Mouse (Mus musculus): ENCODE results near the gene Zfp667. TPM values are rescaled to one million over a fixed set of nuclear protein-coding genes. Genes with fewer than 3 reads are reported as not detected.

Zfp667 gene
- total and polyA plus RNA-seq, 3 experiments, result 0.47 to 17.0 (median 10.1) TPM

DNA sequence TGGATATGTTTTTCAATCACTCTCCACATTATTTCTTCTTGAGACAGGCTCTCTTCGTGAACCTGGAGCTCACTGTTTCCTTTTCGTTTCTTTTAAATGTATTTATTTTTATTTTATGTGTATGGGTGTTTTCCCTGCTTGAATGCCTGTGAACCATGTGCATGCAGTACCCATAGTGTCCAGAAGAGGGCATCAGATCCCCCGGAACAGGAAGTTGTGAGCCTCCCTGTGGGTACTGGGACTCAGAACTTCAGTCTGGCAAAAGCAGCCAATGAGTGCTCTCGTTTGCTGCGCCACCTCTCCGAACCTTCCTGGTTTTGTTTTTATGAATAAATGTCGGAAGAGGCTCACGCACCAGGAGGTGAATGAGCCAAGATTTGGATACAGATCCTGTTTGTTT lies 20.7 kb upstream of the Zfp667 start:
- DNase-seq (ENCODE audit: low spot score) (peak; percentile 30), ATAC-seq (ENCODE audit: extremely low read depth, insufficient number of reproducible peaks, low FRiP score, poor library complexity, severe bottlenecking) (peak; percentile 60; the same call in 1 of the 2 replicates)
- Histone ChIP-seq H3K9me3 (replicated peaks) (no peaks in the 10 kb centered on the region), H3K36me3 (replicated peaks) (no peaks in the 10 kb centered on the region), H3K4me3 (ENCODE audit: low read depth, low read length) (no peak overlapping the region), H3K27me3 (ENCODE audit: insufficient read depth, low read length) (peaks cover 8% of the 10 kb centered on the region; the same call in 1 of the 2 replicates), H3K4me1 (ENCODE audit: insufficient read depth, low read depth, low read length) (peaks cover 15% of the 10 kb centered on the region)
- TF ChIP-seq TAL1 (conservative IDR thresholded peaks at IDR 0.05; ENCODE audit: low read depth, low read length) (no peak), POLR2AphosphoS5 (IDR thresholded peaks at IDR 0.05; ENCODE audit: insufficient replicate concordance, low read depth, low read length) (no peak), CTCF (IDR thresholded peaks at IDR 0.05; ENCODE audit: low read depth, low read length) (peak; percentile 73; the same call in 1 of the 2 replicates), GATA1 (IDR thresholded peaks at IDR 0.05; ENCODE audit: borderline replicate concordance, low read length) (no peak)

GRCm38 (mm10) chr7:6277906-6278305 lies 8.5 kb upstream of the Zfp667 start:
- H3K4me3 ChIP-seq (ENCODE audit: low read depth, low read length), result no peak overlapping the region
- ATAC-seq (ENCODE audit: extremely low read depth, insufficient number of reproducible peaks, low FRiP score, poor library complexity, severe bottlenecking), result peak; percentile 86
- peak; percentile 43 for DNase-seq (ENCODE audit: low spot score)
- no peaks in the 10 kb centered on the region for H3K9me3 ChIP-seq (replicated peaks)
- H3K4me1 ChIP-seq (ENCODE audit: insufficient read depth, low read depth, low read length), result peaks cover 28% of the 10 kb centered on the region
- peaks cover 14% of the 10 kb centered on the region for H3K36me3 ChIP-seq (replicated peaks)
- TF ChIP-seq GATA2 (IDR thresholded peaks at IDR 0.05; ENCODE audit: borderline replicate concordance, low read depth, low read length), result no peak
- TF ChIP-seq TAL1 (conservative IDR thresholded peaks at IDR 0.05; ENCODE audit: low read depth, low read length), result peak; percentile 52
- no peaks in the 10 kb centered on the region for H3K27me3 ChIP-seq (ENCODE audit: insufficient read depth, low read length)

GRCm38 (mm10) chr7:6282749-6283148 lies 3.6 kb upstream of the Zfp667 start:
- DNase-seq (ENCODE audit: low spot score), result peak; percentile 16
- Histone ChIP-seq H3K27me3 (ENCODE audit: insufficient read depth, low read length) (no peaks in the 10 kb centered on the region), H3K9me3 (replicated peaks) (no peaks in the 10 kb centered on the region), H3K36me3 (replicated peaks) (peaks cover 15% of the 10 kb centered on the region), H3K4me3 (ENCODE audit: low read depth, low read length) (peak overlapping the region; percentile 71), H3K4me1 (ENCODE audit: insufficient read depth, low read depth, low read length) (peaks cover 47% of the 10 kb centered on the region)
- no peak for ATAC-seq (ENCODE audit: extremely low read depth, insufficient number of reproducible peaks, low FRiP score, poor library complexity, severe bottlenecking)
- peak; percentile 54 for TF ChIP-seq CTCF (IDR thresholded peaks at IDR 0.05; ENCODE audit: low read depth, low read length)
- TF ChIP-seq TAL1 (conservative IDR thresholded peaks at IDR 0.05; ENCODE audit: low read depth, low read length), result no peak

DNA sequence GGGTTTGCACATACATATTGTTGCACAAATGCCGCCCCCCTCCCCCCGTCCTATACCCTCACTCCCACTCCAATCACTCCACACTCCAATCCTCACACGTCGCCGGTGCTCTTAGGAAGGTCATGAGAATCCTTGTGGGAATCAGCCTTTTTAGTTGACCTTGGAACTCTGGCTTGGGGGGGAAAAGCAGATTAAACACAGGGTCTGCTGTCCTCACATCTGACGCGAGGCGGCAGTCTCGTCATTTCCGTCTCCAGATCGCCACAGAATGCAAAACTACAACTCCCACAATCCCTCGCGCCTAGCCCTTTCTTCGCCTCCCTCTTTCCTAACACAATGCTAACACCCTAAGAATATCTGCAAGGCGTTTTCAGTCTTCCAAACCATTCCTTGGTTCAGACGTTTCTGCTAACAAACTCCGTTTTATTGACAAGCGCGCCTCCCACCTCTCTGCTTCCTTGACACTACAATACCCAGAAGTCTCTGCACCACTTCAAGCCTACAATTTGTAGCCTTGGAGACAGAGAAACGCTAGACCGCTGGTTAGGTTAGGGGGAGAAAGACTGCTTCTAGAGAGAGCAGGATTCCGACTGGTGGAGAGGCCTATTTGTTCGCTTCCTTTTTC lies 2.8 kb upstream of the Zfp667 start:
- DNase-seq (ENCODE audit: low spot score) (peak; percentile 63), ATAC-seq (ENCODE audit: extremely low read depth, insufficient number of reproducible peaks, low FRiP score, poor library complexity, severe bottlenecking) (peak; percentile 55)
- H3K9me3 ChIP-seq (replicated peaks), result no peaks in the 10 kb centered on the region
- H3K36me3 ChIP-seq (replicated peaks), result peaks cover 19% of the 10 kb centered on the region
- peak overlapping the region; percentile 71 for H3K4me3 ChIP-seq (ENCODE audit: low read depth, low read length)
- no peaks in the 10 kb centered on the region for H3K27me3 ChIP-seq (ENCODE audit: insufficient read depth, low read length)
- no peak for TF ChIP-seq TAL1 (conservative IDR thresholded peaks at IDR 0.05; ENCODE audit: low read depth, low read length)
- TF ChIP-seq CTCF (IDR thresholded peaks at IDR 0.05; ENCODE audit: low read depth, low read length), result no peak
- no peak for TF ChIP-seq POLR2AphosphoS5 (IDR thresholded peaks at IDR 0.05; ENCODE audit: insufficient replicate concordance, low read depth, low read length)
- TF ChIP-seq GATA1 (IDR thresholded peaks at IDR 0.05; ENCODE audit: borderline replicate concordance, low read length), result no peak
- no peak for TF ChIP-seq GATA2 (IDR thresholded peaks at IDR 0.05; ENCODE audit: borderline replicate concordance, low read depth, low read length)
- H3K4me1 ChIP-seq (ENCODE audit: insufficient read depth, low read depth, low read length), result peaks cover 45% of the 10 kb centered on the region

DNA sequence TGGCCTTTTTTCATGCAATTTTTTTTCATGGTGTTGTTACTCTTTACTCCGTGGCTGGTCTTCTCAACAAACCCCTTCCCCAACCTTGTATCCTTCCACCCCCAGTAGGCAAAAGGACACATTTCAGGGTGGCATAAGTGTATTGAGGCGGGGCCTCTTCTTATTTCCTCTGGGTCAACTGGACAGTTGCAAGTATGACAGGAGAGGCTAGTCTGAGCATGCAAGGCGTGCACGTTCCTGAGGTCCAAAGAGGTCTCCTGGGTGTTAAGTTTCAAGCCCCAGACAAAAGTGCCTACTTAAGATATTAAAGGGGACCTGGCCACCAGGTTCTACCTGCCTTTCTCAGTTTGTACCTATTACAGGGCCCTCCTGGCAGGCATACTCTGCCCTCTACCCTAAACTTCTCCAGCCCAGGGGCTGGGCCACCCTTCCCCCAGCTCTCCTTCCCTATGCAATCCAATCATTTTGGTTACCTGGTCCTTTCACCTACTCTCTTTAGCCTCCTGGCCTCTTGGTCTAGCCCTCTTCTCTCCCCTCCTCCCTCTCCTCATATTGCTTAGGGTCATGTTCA lies 1.9 kb upstream of the Zfp667 start:
- ATAC-seq (ENCODE audit: extremely low read depth, insufficient number of reproducible peaks, low FRiP score, poor library complexity, severe bottlenecking) (no peak), DNase-seq (ENCODE audit: low spot score) (no peak)
- no peaks in the 10 kb centered on the region for H3K27me3 ChIP-seq (ENCODE audit: insufficient read depth, low read length)
- H3K4me3 ChIP-seq (ENCODE audit: low read depth, low read length), result no peak overlapping the region
- H3K36me3 ChIP-seq (replicated peaks), result peaks cover 28% of the 10 kb centered on the region
- TF ChIP-seq TAL1 (conservative IDR thresholded peaks at IDR 0.05; ENCODE audit: low read depth, low read length), result no peak
- TF ChIP-seq GATA1 (IDR thresholded peaks at IDR 0.05; ENCODE audit: borderline replicate concordance, low read length), result no peak
- no peak for TF ChIP-seq GATA2 (IDR thresholded peaks at IDR 0.05; ENCODE audit: borderline replicate concordance, low read depth, low read length)
- TF ChIP-seq CTCF (IDR thresholded peaks at IDR 0.05; ENCODE audit: low read depth, low read length), result no peak
- TF ChIP-seq POLR2AphosphoS5 (IDR thresholded peaks at IDR 0.05; ENCODE audit: insufficient replicate concordance, low read depth, low read length), result no peak
- H3K9me3 ChIP-seq (replicated peaks), result no peaks in the 10 kb centered on the region
- peaks cover 43% of the 10 kb centered on the region for H3K4me1 ChIP-seq (ENCODE audit: insufficient read depth, low read depth, low read length)

GRCm38 (mm10) chr7:6285366-6285765 lies 1.0 kb upstream of the Zfp667 start:
- H3K36me3 ChIP-seq (replicated peaks), result peaks cover 33% of the 10 kb centered on the region
- H3K9me3 ChIP-seq (replicated peaks), result no peaks in the 10 kb centered on the region
- no peak for DNase-seq (ENCODE audit: low spot score)
- H3K4me3 ChIP-seq (ENCODE audit: low read depth, low read length), result no peak overlapping the region; the same call in 1 of the 2 replicates
- H3K4me1 ChIP-seq (ENCODE audit: insufficient read depth, low read depth, low read length), result peaks cover 41% of the 10 kb centered on the region
- TF ChIP-seq TAL1 (conservative IDR thresholded peaks at IDR 0.05; ENCODE audit: low read depth, low read length), result no peak
- TF ChIP-seq GATA2 (IDR thresholded peaks at IDR 0.05; ENCODE audit: borderline replicate concordance, low read depth, low read length), result no peak
- TF ChIP-seq POLR2AphosphoS5 (IDR thresholded peaks at IDR 0.05; ENCODE audit: insufficient replicate concordance, low read depth, low read length), result no peak
- TF ChIP-seq CTCF (IDR thresholded peaks at IDR 0.05; ENCODE audit: low read depth, low read length), result no peak
- TF ChIP-seq GATA1 (IDR thresholded peaks at IDR 0.05; ENCODE audit: borderline replicate concordance, low read length), result no peak
- no peaks in the 10 kb centered on the region for H3K27me3 ChIP-seq (ENCODE audit: insufficient read depth, low read length)
- ATAC-seq (ENCODE audit: extremely low read depth, insufficient number of reproducible peaks, low FRiP score, poor library complexity, severe bottlenecking), result 0 out of 2 replicates have a peak, but pooled peaks have one; percentile 16

Data from G1E (cell line).